Mouse (Mus musculus) embryo, embryonic 11.5 days (tissue): ENCODE measurements around the gene Car6.

Experiments used
- DNase-seq: peaks from one replicate; pipeline ENCODE4 v3.0.0-alpha.2; 2012; ENCODE audit warnings: low read depth, low spot score

The Car6 gene

DNA sequence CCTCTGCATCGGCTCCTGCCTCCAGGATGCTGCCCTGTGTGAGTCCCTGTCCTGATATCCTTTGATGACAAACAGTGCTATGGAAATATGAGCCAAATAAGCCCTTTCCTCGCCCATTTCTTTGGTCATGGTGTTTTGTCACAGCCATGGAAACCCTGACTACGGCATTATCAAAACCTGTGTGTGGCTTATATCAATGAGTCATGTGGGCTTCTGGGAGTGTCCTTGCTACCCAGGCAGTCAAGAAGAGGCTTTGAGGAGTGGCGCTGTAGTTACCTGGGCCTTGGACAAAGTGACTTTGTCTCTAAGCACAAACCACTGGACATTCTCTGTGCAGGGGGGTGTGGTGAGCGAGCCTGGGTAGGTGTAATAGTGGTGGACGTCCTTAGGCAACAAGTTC is 8.9 kb downstream of the Car6 start:
- no peak for DNase-seq

DNA sequence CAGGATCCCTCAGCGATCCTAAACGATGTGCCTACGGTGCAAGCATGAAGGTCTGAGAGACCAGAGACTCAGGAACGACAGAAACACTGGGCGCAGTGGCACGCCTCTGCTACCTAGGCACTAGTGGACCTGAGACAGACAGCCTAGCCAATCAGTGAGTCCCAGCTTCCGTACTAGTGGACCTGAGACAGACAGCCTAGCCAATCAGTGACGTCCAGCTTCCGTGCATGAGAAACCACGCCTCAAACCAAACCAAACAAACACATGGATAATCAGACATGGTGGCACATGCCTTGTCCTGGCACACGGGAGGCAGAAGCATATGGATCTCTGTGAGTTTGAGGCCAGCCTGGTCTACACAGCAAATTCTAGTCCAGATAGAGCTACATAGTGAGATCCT is 12.9 kb downstream of the Car6 start:
- no peak for DNase-seq

DNA sequence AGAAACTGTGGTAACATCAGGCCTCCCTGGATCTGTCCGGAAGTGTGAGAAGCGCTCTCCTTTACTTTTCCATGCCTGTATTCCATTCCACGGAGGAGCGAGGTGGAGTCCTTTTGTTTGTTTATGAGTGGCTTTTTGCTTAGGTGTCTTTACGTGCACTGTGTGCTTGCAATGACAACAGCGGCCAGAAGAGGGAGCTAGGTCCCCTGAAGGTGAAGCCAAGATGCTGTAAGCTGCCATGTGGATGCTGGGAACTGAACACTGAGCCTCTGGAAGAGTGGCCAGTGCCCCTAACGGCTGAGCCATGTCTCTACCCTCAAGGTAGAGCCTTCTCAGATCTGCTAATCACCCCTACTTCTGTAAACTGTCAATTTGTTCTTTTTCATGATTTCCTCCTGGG is 19.8 kb downstream of the Car6 start:
- DNase-seq: no peak

- no peak for DNase-seq
Measured at GRCm38 (mm10) chr4:150178131-150178530, 23.0 kb downstream of the Car6 start.

GRCm38 (mm10) chr4:150177122-150177521 is 24.0 kb downstream of the Car6 start:
- no peak for DNase-seq

GRCm38 (mm10) chr4:150176535-150176934 is 24.6 kb downstream of the Car6 start:
- DNase-seq: no peak

- DNase-seq: no peak
Measured at GRCm38 (mm10) chr4:150174027-150174426, 27.1 kb downstream of the Car6 start.

DNA sequence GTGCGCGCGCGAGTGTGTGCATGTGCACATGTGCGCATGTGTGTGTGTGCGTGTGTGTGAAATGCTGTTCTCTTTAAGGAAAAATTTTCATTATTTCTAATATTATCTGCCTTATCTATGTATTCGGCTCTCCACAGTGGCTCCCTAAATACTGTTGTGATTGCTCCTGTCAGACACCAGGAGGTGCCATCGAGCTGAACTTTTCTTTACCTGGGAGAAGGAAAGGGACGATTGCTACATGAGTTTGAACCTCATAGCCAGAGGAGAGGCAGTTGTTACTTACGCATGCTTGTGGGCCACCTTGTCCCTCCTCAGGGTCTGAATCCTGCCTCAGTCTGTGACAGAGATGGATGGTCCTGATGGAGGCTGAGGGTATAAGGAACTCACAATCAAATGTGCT is 27.9 kb downstream of the Car6 start:
- no peak for DNase-seq

DNA sequence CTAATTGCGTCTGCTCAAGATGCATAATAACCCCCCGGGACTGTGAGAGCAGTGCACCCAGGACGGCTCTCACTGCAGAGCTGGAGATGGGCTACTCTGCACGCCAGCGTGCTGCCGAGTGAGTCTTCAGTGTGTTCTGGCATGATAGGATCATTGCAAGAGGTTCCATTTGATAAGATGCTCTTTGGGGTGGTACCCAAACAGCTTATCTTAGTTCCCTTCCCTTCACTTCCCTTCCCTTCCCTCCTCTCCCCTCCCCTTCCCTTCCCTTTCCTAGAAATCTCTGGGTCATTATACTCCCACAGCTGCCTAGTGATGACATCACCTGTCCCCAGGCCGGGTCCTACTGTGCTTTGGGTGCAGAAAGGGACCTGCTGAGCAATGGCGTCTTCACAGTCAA is 29.0 kb downstream of the Car6 start:
- no peak for DNase-seq

DNA sequence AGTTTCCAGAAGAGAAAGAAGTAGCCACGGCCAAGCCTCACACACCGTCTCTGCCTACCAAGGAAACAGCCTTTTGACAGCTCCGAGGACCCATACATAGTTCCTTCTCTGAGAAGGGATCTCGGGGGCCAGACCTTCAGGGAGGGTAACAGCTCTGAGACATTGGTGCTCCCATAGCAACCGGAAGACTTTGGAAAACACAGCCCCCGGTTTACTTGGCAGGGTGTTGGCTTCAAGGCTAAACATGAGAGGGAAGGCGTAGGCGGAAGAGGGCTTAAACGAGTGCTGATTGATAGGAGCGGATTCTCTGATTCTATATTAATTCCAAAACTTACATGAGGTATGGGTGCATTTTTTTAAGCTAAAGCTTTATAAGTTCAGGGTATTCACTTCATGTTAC is 32.7 kb downstream of the Car6 start:
- DNase-seq: no peak

- no peak for DNase-seq
Measured at GRCm38 (mm10) chr4:150164875-150165274, 36.3 kb downstream of the Car6 start.

GRCm38 (mm10) chr4:150162561-150163169 is 38.5 kb downstream of the Car6 start:
- DNase-seq: no peak

DNA sequence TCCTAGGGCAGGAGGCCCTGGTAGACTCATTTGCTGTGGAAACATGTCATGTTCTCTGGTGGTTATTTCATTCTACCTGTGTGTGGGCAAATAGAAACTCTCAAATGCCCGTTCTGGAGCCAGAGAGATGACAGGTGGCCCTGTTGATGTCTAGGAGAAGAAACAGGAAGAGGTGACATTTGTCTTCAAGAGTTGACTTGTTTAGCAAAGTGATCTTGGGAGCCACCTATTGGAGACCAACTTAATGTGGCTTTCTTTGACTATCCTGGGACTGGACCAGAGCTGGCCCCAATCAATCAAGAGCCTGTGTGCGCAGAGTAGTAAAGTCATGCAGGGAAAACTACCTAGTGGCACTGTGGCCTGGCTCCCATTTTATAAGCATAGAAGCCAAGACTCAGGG is 41.7 kb downstream of the Car6 start:
- no peak for DNase-seq

DNA sequence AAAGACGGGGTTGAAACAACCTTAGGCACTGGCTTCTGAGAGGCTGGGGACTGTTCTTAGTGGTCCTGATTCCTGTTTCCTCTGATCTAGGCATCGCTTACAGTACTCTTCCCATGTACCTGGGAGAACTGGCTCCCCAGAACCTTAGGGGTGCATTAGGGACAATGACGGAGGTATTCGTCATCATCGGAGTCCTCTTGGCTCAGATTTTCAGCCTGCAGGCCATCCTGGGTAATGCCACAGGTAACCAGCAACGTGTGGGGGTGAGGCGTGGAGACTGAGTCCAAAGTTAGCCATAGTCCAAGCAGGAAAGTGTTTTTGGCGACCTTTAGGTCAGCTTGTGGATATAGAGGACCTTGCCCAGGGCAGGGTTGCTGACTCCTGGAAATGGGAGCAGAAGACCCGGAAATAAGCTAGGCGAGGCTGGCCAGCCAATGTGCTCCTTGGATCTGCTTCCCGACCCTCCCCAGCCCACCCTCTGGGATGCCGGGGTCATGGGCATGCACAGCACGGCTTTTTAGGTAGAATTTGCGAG is 43.7 kb downstream of the Car6 start:
- no peak for DNase-seq

- no peak for DNase-seq
Measured at GRCm38 (mm10) chr4:150155731-150156130, 45.4 kb downstream of the Car6 start.

- no peak for DNase-seq
Measured at GRCm38 (mm10) chr4:150155301-150155700, 45.8 kb downstream of the Car6 start.

GRCm38 (mm10) chr4:150152483-150152882 is 48.6 kb downstream of the Car6 start:
- DNase-seq: no peak

DNA sequence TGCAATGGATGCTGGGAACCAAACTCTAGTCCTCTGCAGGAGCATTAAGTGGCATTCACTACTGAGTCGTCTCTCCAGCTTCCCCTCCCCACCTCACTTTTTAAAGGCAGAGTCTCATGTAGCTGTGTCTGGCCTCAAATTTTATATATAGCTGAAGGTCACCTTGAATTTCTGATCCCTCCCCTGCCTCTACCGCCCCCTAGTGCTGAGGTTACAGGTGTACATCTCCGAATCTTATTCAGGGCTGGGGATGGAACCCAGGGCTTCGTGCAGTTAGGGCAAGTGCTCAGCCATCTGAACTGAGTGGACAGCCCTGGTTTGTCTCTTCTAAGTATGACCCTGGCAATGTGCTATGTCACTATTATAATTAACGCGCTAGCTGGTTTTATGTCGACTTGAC is 50.1 kb downstream of the Car6 start:
- DNase-seq: no peak

- no peak for DNase-seq
Measured at GRCm38 (mm10) chr4:150146286-150146685, 54.8 kb downstream of the Car6 start.

- no peak for DNase-seq
Measured at GRCm38 (mm10) chr4:150144242-150144641, 56.9 kb downstream of the Car6 start.

DNA sequence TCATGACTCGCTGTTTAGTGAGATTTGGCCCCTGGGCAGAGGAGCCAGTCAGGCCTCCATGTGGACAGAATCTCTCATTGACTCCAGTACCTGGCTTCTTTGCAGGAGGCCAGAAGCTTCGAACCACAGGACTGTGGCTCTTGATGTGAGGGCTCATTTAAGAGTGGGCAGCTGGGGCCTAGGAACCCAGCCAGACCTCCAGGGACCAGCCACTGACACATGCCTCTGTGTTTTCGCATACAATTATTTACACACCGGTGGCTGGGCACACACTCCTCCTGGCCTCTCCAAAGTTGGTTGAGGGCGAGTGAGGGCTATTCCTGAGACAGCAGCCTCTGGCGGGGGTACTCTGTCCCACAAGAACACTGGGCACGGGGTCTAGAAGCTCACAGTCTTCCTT is 60.8 kb downstream of the Car6 start:
- no peak for DNase-seq

DNA sequence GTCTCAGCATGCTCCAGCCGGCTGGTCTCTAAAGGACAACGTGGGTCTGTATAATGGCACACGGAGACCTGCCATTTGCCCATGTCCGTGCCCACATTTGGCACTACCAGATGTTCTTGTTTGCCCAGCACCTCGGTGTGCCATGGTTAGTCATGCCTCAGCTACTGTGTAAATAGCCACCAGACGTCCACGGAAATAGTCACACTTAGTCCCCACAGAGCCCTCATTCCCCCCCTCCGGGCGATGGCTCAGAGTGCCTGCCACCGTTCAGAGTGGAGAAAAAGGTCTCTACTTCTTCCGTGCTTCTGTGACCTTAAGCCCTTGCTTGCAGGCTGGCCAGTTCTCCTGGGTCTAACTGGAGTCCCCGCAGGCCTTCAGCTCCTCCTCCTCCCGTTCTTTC is 62.0 kb downstream of the Car6 start:
- no peak for DNase-seq

GRCm38 (mm10) chr4:150138084-150138543 is 63.0 kb downstream of the Car6 start:
- DNase-seq: peak; percentile 61
